Mouse (Mus musculus): Measurements from ENCODE around the gene Copg2.

DNA sequence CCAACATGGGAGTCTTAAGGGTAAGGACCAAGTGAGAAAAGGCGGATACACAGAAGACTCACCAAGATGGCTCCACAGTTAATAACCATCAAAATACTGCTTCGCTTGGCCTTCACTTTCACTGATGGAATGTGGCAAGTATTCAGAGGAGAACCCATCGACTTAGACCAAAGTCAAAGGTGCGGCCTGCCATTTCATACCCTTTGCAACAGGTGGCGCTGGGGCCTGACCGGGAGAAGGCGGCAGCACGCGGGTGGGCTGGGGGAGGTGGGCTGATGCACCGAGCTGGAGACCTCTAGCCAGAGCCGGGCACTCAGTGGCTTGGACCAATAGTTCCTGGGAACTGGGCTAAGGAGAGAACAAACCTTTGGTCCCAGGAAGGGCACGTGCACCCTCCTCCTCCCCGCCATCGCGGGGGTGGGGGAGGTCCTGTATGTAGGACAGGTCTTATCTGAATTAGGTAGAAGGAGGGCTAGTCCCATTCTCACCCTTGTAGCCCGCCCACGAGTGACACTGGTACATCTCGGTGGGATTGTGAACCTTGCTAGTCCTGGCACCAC is 163.9 kb downstream of the Copg2 start:
- TF ChIP-seq POLR2AphosphoS5 (IDR thresholded peaks at IDR 0.05; ENCODE audit: insufficient replicate concordance, low read depth, low read length) (no peak), CTCF (IDR thresholded peaks at IDR 0.05; ENCODE audit: low read depth, low read length) (no peak), GATA1 (IDR thresholded peaks at IDR 0.05; ENCODE audit: borderline replicate concordance, low read length) (no peak)

Data from G1E (cell line).